ENCODE assay signal across 26 mouse cellular contexts in the genomic region with DNA sequence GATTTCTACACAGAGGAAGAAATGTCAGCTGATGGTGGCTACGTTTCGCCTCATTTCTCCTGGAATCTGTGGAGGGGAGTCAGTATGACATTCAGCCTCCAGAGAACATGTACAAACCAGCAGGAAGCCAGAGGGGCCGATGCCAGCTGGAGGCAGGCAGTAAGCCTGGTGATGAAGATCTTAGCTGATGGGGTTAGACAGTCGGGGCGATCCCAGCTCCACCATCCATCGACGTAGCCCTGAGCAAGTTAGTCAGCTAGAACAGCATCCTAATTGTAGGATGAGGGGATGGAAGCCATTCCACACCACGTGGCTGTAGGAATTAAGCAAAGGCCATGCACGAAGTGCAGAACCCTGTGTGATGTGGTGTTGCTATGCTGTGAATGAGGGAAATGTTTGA. TPM values are rescaled to one million over a fixed set of nuclear protein-coding genes. Genes with fewer than 3 reads are reported as not detected.
DNase-seq lines count a peak whose midpoint lies in the region; ATAC-seq and TF ChIP-seq lines count a peak whose summit lies in the region.
"Had no signal": no experiment of that assay in that cellular context is flagged by ENCODE, and none has a peak within 500 bp of the region (broad histone marks: within the 10 kb centered on the region; RNA-seq: fewer than 3 reads in every experiment).

No protein-coding gene starts in this region.

- no peaks in the 10 kb centered on the region for H3K27me3 ChIP-seq in hindbrain, embryonic 12.5 days
- H3K27me3 ChIP-seq in hindbrain, embryonic 10.5 days (ENCODE audit: insufficient read depth, poor library complexity, severe bottlenecking) = no peaks in the 10 kb centered on the region
- no peaks in the 10 kb centered on the region for H3K27me3 ChIP-seq in midbrain, postnatal 0 days (ENCODE audit: insufficient read depth, low read length)
- peaks cover 7% of the 10 kb centered on the region; the same call in 1 of the 2 replicates for H3K27me3 ChIP-seq in midbrain, embryonic 10.5 days (ENCODE audit: low read depth, poor library complexity, severe bottlenecking)
- no peaks in the 10 kb centered on the region for H3K27me3 ChIP-seq in hindbrain, embryonic 16.5 days (replicated peaks; ENCODE audit: control insufficient read depth, insufficient read depth, low read length)
- no peaks in the 10 kb centered on the region for H3K27me3 ChIP-seq in forebrain, embryonic 12.5 days
- H3K27me3 ChIP-seq: heart, embryonic 12.5 days; kidney, embryonic 15.5 days; limb, embryonic 15.5 days; liver, embryonic 13.5 days had no signal

- no peak for TF ChIP-seq CTCF in midbrain, postnatal 0 days (IDR thresholded peaks at IDR 0.05)

- no peak overlapping the region for H3K9ac ChIP-seq in hindbrain, embryonic 12.5 days
- no peak overlapping the region for H3K9ac ChIP-seq in midbrain, postnatal 0 days (replicated peaks; ENCODE audit: low read length, poor library complexity, severe bottlenecking)
- no peak overlapping the region for H3K9ac ChIP-seq in hindbrain, embryonic 16.5 days (ENCODE audit: low read depth, low read length)
- H3K9ac ChIP-seq in forebrain, embryonic 12.5 days = no peak overlapping the region
- H3K9ac ChIP-seq: heart, embryonic 12.5 days; kidney, embryonic 15.5 days; limb, embryonic 15.5 days; liver, embryonic 13.5 days; midbrain, embryonic 15.5 days had no signal

- peaks cover 10% of the 10 kb centered on the region for H3K4me1 ChIP-seq in hindbrain, embryonic 12.5 days
- H3K4me1 ChIP-seq in hindbrain, embryonic 10.5 days (replicated peaks) = peaks cover 19% of the 10 kb centered on the region
- 0 out of 2 replicates have a peak, but pooled peaks cover 4% of the 10 kb centered on the region for H3K4me1 ChIP-seq in midbrain, postnatal 0 days (ENCODE audit: insufficient read depth, low read length)
- H3K4me1 ChIP-seq in midbrain, embryonic 10.5 days = peaks cover 17% of the 10 kb centered on the region
- H3K4me1 ChIP-seq in hindbrain, embryonic 16.5 days (ENCODE audit: control insufficient read depth, insufficient read depth, low read depth, low read length) = peaks cover 2% of the 10 kb centered on the region; the same call in 1 of the 2 replicates
- H3K4me1 ChIP-seq in forebrain, embryonic 12.5 days = peaks cover 18% of the 10 kb centered on the region
- H3K4me1 ChIP-seq: limb, embryonic 15.5 days; liver, embryonic 13.5 days had no signal

- H3K36me3 ChIP-seq in hindbrain, embryonic 12.5 days = no peaks in the 10 kb centered on the region
- no peaks in the 10 kb centered on the region for H3K36me3 ChIP-seq in hindbrain, embryonic 10.5 days
- H3K36me3 ChIP-seq in midbrain, postnatal 0 days (ENCODE audit: insufficient read depth, low read length) = no peaks in the 10 kb centered on the region
- no peaks in the 10 kb centered on the region for H3K36me3 ChIP-seq in midbrain, embryonic 10.5 days
- no peaks in the 10 kb centered on the region for H3K36me3 ChIP-seq in hindbrain, embryonic 16.5 days (ENCODE audit: control insufficient read depth, insufficient read depth, low read length)
- no peaks in the 10 kb centered on the region for H3K36me3 ChIP-seq in forebrain, embryonic 12.5 days (replicated peaks)
- H3K36me3 ChIP-seq: heart, embryonic 12.5 days; kidney, embryonic 15.5 days; limb, embryonic 10.5 days; limb, embryonic 15.5 days; liver, embryonic 13.5 days; midbrain, embryonic 15.5 days had no signal

- no peak overlapping the region for H3K27ac ChIP-seq in hindbrain, embryonic 12.5 days
- H3K27ac ChIP-seq in hindbrain, embryonic 10.5 days = no peak overlapping the region
- H3K27ac ChIP-seq in midbrain, postnatal 0 days (ENCODE audit: low read depth, low read length) = no peak overlapping the region
- H3K27ac ChIP-seq in midbrain, embryonic 10.5 days (replicated peaks) = no peak overlapping the region
- H3K27ac ChIP-seq in hindbrain, embryonic 16.5 days (ENCODE audit: low read depth, low read length) = no peak overlapping the region
- no peak overlapping the region for H3K27ac ChIP-seq in forebrain, embryonic 12.5 days
- H3K27ac ChIP-seq: heart, adult 2 months; kidney, embryonic 15.5 days; limb, embryonic 10.5 days; limb, embryonic 15.5 days; liver, embryonic 13.5 days; midbrain, embryonic 15.5 days had no signal

- no peak overlapping the region for H3K4me2 ChIP-seq in hindbrain, embryonic 12.5 days (replicated peaks)
- H3K4me2 ChIP-seq in midbrain, postnatal 0 days (ENCODE audit: low read depth, low read length, poor library complexity, severe bottlenecking) = no peak overlapping the region
- H3K4me2 ChIP-seq in hindbrain, embryonic 16.5 days (ENCODE audit: low read length) = no peak overlapping the region
- no peak overlapping the region for H3K4me2 ChIP-seq in forebrain, embryonic 12.5 days
- H3K4me2 ChIP-seq: heart, embryonic 12.5 days; kidney, embryonic 15.5 days; limb, embryonic 15.5 days; liver, embryonic 13.5 days; midbrain, embryonic 15.5 days had no signal

- no peaks in the 10 kb centered on the region for H3K9me3 ChIP-seq in hindbrain, embryonic 12.5 days (replicated peaks)
- no peaks in the 10 kb centered on the region for H3K9me3 ChIP-seq in hindbrain, embryonic 10.5 days
- H3K9me3 ChIP-seq in midbrain, postnatal 0 days (ENCODE audit: low read length) = no peaks in the 10 kb centered on the region
- no peaks in the 10 kb centered on the region for H3K9me3 ChIP-seq in midbrain, embryonic 10.5 days (replicated peaks)
- H3K9me3 ChIP-seq in hindbrain, embryonic 16.5 days (ENCODE audit: control insufficient read depth, low read length) = no peaks in the 10 kb centered on the region
- H3K9me3 ChIP-seq in forebrain, embryonic 12.5 days = no peaks in the 10 kb centered on the region
- H3K9me3 ChIP-seq: heart, embryonic 12.5 days; kidney, embryonic 15.5 days; limb, embryonic 10.5 days; limb, embryonic 15.5 days; liver, embryonic 13.5 days; midbrain, embryonic 15.5 days had no signal

- peak; percentile 65; the same call in 1 of the 2 replicates for ATAC-seq in hindbrain, embryonic 12.5 days (ENCODE audit: low FRiP score)
- ATAC-seq in midbrain, postnatal 0 days (ENCODE audit: low FRiP score) = no peak
- peak; percentile 75 for ATAC-seq in hindbrain, embryonic 16.5 days
- no peak for ATAC-seq in forebrain, embryonic 12.5 days (ENCODE audit: low FRiP score)
- ATAC-seq: forebrain, embryonic 16.5 days; lung, postnatal 0 days; midbrain, embryonic 15.5 days had no signal

- no peak overlapping the region for H3K4me3 ChIP-seq in hindbrain, embryonic 12.5 days
- no peak overlapping the region for H3K4me3 ChIP-seq in hindbrain, embryonic 10.5 days
- H3K4me3 ChIP-seq in midbrain, postnatal 0 days (ENCODE audit: low read depth, low read length) = no peak overlapping the region
- no peak overlapping the region for H3K4me3 ChIP-seq in midbrain, embryonic 10.5 days
- H3K4me3 ChIP-seq in hindbrain, embryonic 16.5 days (ENCODE audit: low read length) = no peak overlapping the region
- no peak overlapping the region for H3K4me3 ChIP-seq in forebrain, embryonic 12.5 days (replicated peaks)
- H3K4me3 ChIP-seq: heart, adult 2 months; heart, embryonic 12.5 days; kidney, embryonic 15.5 days; limb, embryonic 10.5 days; limb, embryonic 15.5 days; liver, embryonic 13.5 days; midbrain, embryonic 15.5 days had no signal

- no peak for DNase-seq in hindbrain, embryonic 10.5 days (ENCODE audit: low spot score)
- DNase-seq in midbrain, postnatal 0 days (ENCODE audit: low spot score) = peak; percentile 50
- DNase-seq in midbrain, embryonic 10.5 days (ENCODE audit: low spot score) = no peak
- peak; percentile 55 for DNase-seq in retina, embryonic 14.5 days (ENCODE audit: low spot score)
- DNase-seq in thymus, adult 18-20 months = no peak
- DNase-seq: adrenal gland, postnatal 25 days; cerebellum, adult 2 months; cerebellum, postnatal 25 days; heart, adult 2 months; heart, postnatal 4 days; kidney, adult 18-20 months; kidney, postnatal 4 days; liver, embryonic 13.5 days; lung, adult 18-20 months; lung, postnatal 4 days had no signal

- 70% methylated on average over 9 of the region's 9 CpGs for WGBS in hindbrain, embryonic 12.5 days
- 82% methylated on average over 9 of the region's 9 CpGs for WGBS in hindbrain, embryonic 10.5 days
- WGBS in midbrain, postnatal 0 days = 56% methylated on average over 9 of the region's 9 CpGs
- 77% methylated on average over 9 of the region's 9 CpGs for WGBS in midbrain, embryonic 10.5 days
- WGBS in hindbrain, embryonic 16.5 days = 54% methylated on average over 9 of the region's 9 CpGs
- 84% methylated on average over 9 of the region's 9 CpGs for WGBS in forebrain, embryonic 12.5 days

RNA-seq across cellular contexts. Expression of gene Rasgef1b, which starts 57.0 kb away (rescaled TPM):
- 25.9 and 30.5 TPM in 2 replicates for polyA plus RNA-seq in hindbrain, embryonic 12.5 days (2016; fragmentation: Nextera tagmentation; extraction: Ambion mirVana)
- 9.2 TPM in 2 replicates for polyA plus RNA-seq in hindbrain, embryonic 10.5 days (2016; fragmentation: Nextera tagmentation; extraction: Ambion mirVana)
- total RNA-seq in midbrain, postnatal 0 days (2014; rRNA removed) = 43.4 and 44.6 TPM in 2 replicates
- polyA plus RNA-seq in midbrain, postnatal 0 days (2015; fragmentation: Nextera tagmentation; extraction: Ambion mirVana) = 30.3 and 36.0 TPM in 2 replicates
- 9.0 and 15.4 TPM in 2 replicates for polyA plus RNA-seq in midbrain, embryonic 10.5 days (2016; fragmentation: Nextera tagmentation; extraction: Ambion mirVana)
- 43.5 and 45.7 TPM in 2 replicates for polyA plus RNA-seq in hindbrain, embryonic 16.5 days (2015; fragmentation: Nextera tagmentation; extraction: Ambion mirVana)
- 36.6 and 36.9 TPM in 2 replicates for polyA plus RNA-seq in forebrain, embryonic 12.5 days (2016; fragmentation: Nextera tagmentation; extraction: Ambion mirVana)
- total RNA-seq: MEL had no signal

Comparison
In these comparisons a context has a peak if more than half of its experiments do, and no peak if none do; other contexts are left out.
1. DNase-seq: peak in midbrain, postnatal 0 days (single experiment) and retina, embryonic 14.5 days (single experiment); none in hindbrain, embryonic 10.5 days (single experiment), midbrain, embryonic 10.5 days (single experiment) and thymus, adult 18-20 months (0 of 2).
2. ATAC-seq: peak in hindbrain, embryonic 12.5 days (single experiment) and hindbrain, embryonic 16.5 days (single experiment); none in midbrain, postnatal 0 days (single experiment) and forebrain, embryonic 12.5 days (single experiment).